ENCODE assay signal across 15 mouse cellular contexts in the genomic region with DNA sequence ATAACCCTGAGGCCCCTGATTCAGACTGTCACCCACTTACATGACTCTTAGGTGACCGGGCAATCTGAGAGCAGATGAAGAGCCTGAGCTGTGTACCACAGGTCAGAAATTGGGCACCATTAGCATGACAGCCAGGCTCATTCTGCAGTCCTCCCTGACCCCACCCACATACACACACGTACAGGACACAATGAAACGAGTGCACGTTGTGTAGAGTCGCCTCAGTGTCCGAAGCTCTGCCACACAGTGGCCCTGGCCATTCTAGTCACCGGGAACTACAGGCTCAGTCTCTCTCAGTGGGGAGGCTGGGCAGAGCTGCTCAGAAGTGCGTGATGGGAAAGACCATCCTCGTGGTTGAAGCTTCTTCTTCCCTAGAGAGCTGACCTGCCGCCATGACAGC. TPM values are rescaled to one million over a fixed set of nuclear protein-coding genes. Genes with fewer than 3 reads are reported as not detected.
DNase-seq lines count a peak whose midpoint lies in the region; ATAC-seq and TF ChIP-seq lines count a peak whose summit lies in the region.
"Had no signal": no experiment of that assay in that cellular context is flagged by ENCODE, and none has a peak within 500 bp of the region (broad histone marks: within the 10 kb centered on the region; RNA-seq: fewer than 3 reads in every experiment).

No protein-coding gene starts in this region.

- no peak overlapping the region for H3K4me3 ChIP-seq in embryonic facial prominence, embryonic 11.5 days (ENCODE audit: low read depth, low read length)
- no peak overlapping the region for H3K4me3 ChIP-seq in embryonic facial prominence, embryonic 10.5 days
- no peak overlapping the region for H3K4me3 ChIP-seq in kidney, embryonic 14.5 days (ENCODE audit: low read length)
- H3K4me3 ChIP-seq in E14TG2a.4 (replicated peaks; ENCODE audit: low read length): peak overlapping the region; percentile 23; the same call in 1 of the 2 replicates
- no peak overlapping the region for H3K4me3 ChIP-seq in neural tube, embryonic 13.5 days
- H3K4me3 ChIP-seq: embryonic facial prominence, embryonic 15.5 days; heart, embryonic 12.5 days; hindbrain, embryonic 15.5 days; limb, embryonic 13.5 days; liver, embryonic 12.5 days had no signal

- peak; percentile 51 for ATAC-seq in embryonic facial prominence, embryonic 11.5 days (replicated peaks; ENCODE audit: insufficient number of reproducible peaks, low FRiP score, low TSS enrichment, low read depth)
- ATAC-seq in kidney, embryonic 14.5 days (ENCODE audit: low FRiP score, low TSS enrichment): 0 out of 2 replicates have a peak, but pooled peaks have one; percentile 20
- ATAC-seq in neural tube, embryonic 13.5 days (ENCODE audit: low read depth): peak; percentile 11; the same call in 1 of the 2 replicates
- ATAC-seq: liver, embryonic 12.5 days had no signal

- 75% methylated on average over 10 of the region's 10 CpGs for WGBS in embryonic facial prominence, embryonic 11.5 days
- 79% methylated on average over 10 of the region's 10 CpGs for WGBS in embryonic facial prominence, embryonic 10.5 days
- 88% methylated on average over 10 of the region's 10 CpGs for WGBS in kidney, embryonic 14.5 days
- 75% methylated on average over 10 of the region's 10 CpGs for WGBS in neural tube, embryonic 13.5 days

- no peaks in the 10 kb centered on the region for H3K36me3 ChIP-seq in embryonic facial prominence, embryonic 11.5 days (replicated peaks; ENCODE audit: control insufficient read depth, insufficient read depth, low read depth, low read length)
- no peaks in the 10 kb centered on the region for H3K36me3 ChIP-seq in embryonic facial prominence, embryonic 10.5 days (replicated peaks)
- H3K36me3 ChIP-seq in kidney, embryonic 14.5 days (ENCODE audit: control insufficient read depth, insufficient read depth, low read length): no peaks in the 10 kb centered on the region
- no peaks in the 10 kb centered on the region for H3K36me3 ChIP-seq in E14TG2a.4 (ENCODE audit: insufficient read depth, low read length)
- H3K36me3 ChIP-seq in neural tube, embryonic 13.5 days: no peaks in the 10 kb centered on the region
- H3K36me3 ChIP-seq: embryonic facial prominence, embryonic 15.5 days; heart, embryonic 12.5 days; hindbrain, embryonic 15.5 days; limb, embryonic 13.5 days; liver, embryonic 12.5 days had no signal

- no peaks in the 10 kb centered on the region for H3K27me3 ChIP-seq in embryonic facial prominence, embryonic 11.5 days (ENCODE audit: control insufficient read depth, insufficient read depth, low read length)
- H3K27me3 ChIP-seq in embryonic facial prominence, embryonic 10.5 days (replicated peaks; ENCODE audit: low read depth, poor library complexity, severe bottlenecking): no peaks in the 10 kb centered on the region
- H3K27me3 ChIP-seq in kidney, embryonic 14.5 days (ENCODE audit: control insufficient read depth, insufficient read depth, low read length): no peaks in the 10 kb centered on the region
- peaks cover 28% of the 10 kb centered on the region for H3K27me3 ChIP-seq in E14TG2a.4 (ENCODE audit: insufficient read depth, low read length)
- no peaks in the 10 kb centered on the region for H3K27me3 ChIP-seq in neural tube, embryonic 13.5 days
- H3K27me3 ChIP-seq: embryonic facial prominence, embryonic 15.5 days; hindbrain, embryonic 15.5 days; limb, embryonic 13.5 days; liver, embryonic 12.5 days had no signal

- DNase-seq in embryonic facial prominence, embryonic 11.5 days (ENCODE audit: low spot score): no peak
- DNase-seq in embryonic facial prominence, embryonic 10.5 days (ENCODE audit: low spot score): no peak
- no peak for DNase-seq in kidney, adult 18-20 months
- DNase-seq in adrenal gland, postnatal 4 days (ENCODE audit: low spot score in 2 of 2): no peak
- DNase-seq: cerebellum, adult 8-10 months; cerebellum, postnatal 36 days; right cerebral cortex, adult 18-20 months had no signal

- TF ChIP-seq CTCF in E14TG2a.4 (conservative IDR thresholded peaks at IDR 0.05; ENCODE audit: low read length): no peak

- no peaks in the 10 kb centered on the region for H3K9me3 ChIP-seq in embryonic facial prominence, embryonic 11.5 days (replicated peaks; ENCODE audit: control insufficient read depth, low read length)
- H3K9me3 ChIP-seq in embryonic facial prominence, embryonic 10.5 days: no peaks in the 10 kb centered on the region
- H3K9me3 ChIP-seq in kidney, embryonic 14.5 days (ENCODE audit: control insufficient read depth, low read length): no peaks in the 10 kb centered on the region
- H3K9me3 ChIP-seq in E14TG2a.4 (ENCODE audit: low read length): no peaks in the 10 kb centered on the region
- no peaks in the 10 kb centered on the region for H3K9me3 ChIP-seq in neural tube, embryonic 13.5 days
- H3K9me3 ChIP-seq: embryonic facial prominence, embryonic 15.5 days; heart, embryonic 12.5 days; hindbrain, embryonic 15.5 days; limb, embryonic 13.5 days; liver, embryonic 12.5 days had no signal

- H3K9ac ChIP-seq in embryonic facial prominence, embryonic 11.5 days (replicated peaks; ENCODE audit: low read length): no peak overlapping the region
- no peak overlapping the region for H3K9ac ChIP-seq in kidney, embryonic 14.5 days (ENCODE audit: low read depth, low read length)
- no peak overlapping the region for H3K9ac ChIP-seq in neural tube, embryonic 13.5 days
- H3K9ac ChIP-seq: embryonic facial prominence, embryonic 15.5 days; heart, embryonic 12.5 days; hindbrain, embryonic 15.5 days; limb, embryonic 13.5 days; liver, embryonic 12.5 days had no signal

- H3K4me1 ChIP-seq in embryonic facial prominence, embryonic 11.5 days (ENCODE audit: control insufficient read depth, insufficient read depth, low read length): no peaks in the 10 kb centered on the region
- peaks cover 5% of the 10 kb centered on the region; the same call in 1 of the 2 replicates for H3K4me1 ChIP-seq in embryonic facial prominence, embryonic 10.5 days
- 0 out of 2 replicates have a peak, but pooled peaks cover 4% of the 10 kb centered on the region for H3K4me1 ChIP-seq in kidney, embryonic 14.5 days (ENCODE audit: control insufficient read depth, insufficient read depth, low read length)
- peaks cover 40% of the 10 kb centered on the region for H3K4me1 ChIP-seq in E14TG2a.4 (replicated peaks; ENCODE audit: low read depth, low read length)
- peaks cover 42% of the 10 kb centered on the region for H3K4me1 ChIP-seq in neural tube, embryonic 13.5 days (replicated peaks)
- H3K4me1 ChIP-seq: embryonic facial prominence, embryonic 15.5 days; heart, embryonic 12.5 days; limb, embryonic 13.5 days; liver, embryonic 12.5 days had no signal

- H3K27ac ChIP-seq in embryonic facial prominence, embryonic 11.5 days (replicated peaks; ENCODE audit: low read depth, low read length): no peak overlapping the region
- H3K27ac ChIP-seq in embryonic facial prominence, embryonic 10.5 days (replicated peaks): no peak overlapping the region
- H3K27ac ChIP-seq in kidney, embryonic 14.5 days (ENCODE audit: low read depth, low read length): no peak overlapping the region
- H3K27ac ChIP-seq in neural tube, embryonic 13.5 days (replicated peaks): peak overlapping the region; percentile 77
- H3K27ac ChIP-seq: embryonic facial prominence, embryonic 15.5 days; limb, embryonic 13.5 days; liver, embryonic 12.5 days had no signal

- H3K4me2 ChIP-seq in embryonic facial prominence, embryonic 11.5 days (ENCODE audit: low read depth, low read length): no peak overlapping the region
- no peak overlapping the region for H3K4me2 ChIP-seq in kidney, embryonic 14.5 days (replicated peaks; ENCODE audit: low read depth, low read length)
- H3K4me2 ChIP-seq in neural tube, embryonic 13.5 days: no peak overlapping the region
- H3K4me2 ChIP-seq: embryonic facial prominence, embryonic 15.5 days; heart, embryonic 12.5 days; hindbrain, embryonic 15.5 days; limb, embryonic 13.5 days; liver, embryonic 12.5 days had no signal

RNA-seq across cellular contexts. Expression of gene Nectin1, which starts 44.9 kb away (rescaled TPM):
- 4.8 and 5.3 TPM in 2 replicates for polyA plus RNA-seq in embryonic facial prominence, embryonic 11.5 days (2014; fragmentation: Nextera tagmentation; extraction: Ambion mirVana)
- polyA plus RNA-seq in embryonic facial prominence, embryonic 10.5 days (2016; fragmentation: Nextera tagmentation; extraction: Ambion mirVana): 5.0 TPM in 2 replicates
- 6.5 and 6.8 TPM in 2 replicates for polyA plus RNA-seq in kidney, embryonic 14.5 days (2014; fragmentation: Nextera tagmentation; extraction: Ambion mirVana)
- 12.0 and 14.1 TPM in 2 replicates for polyA plus RNA-seq in neural tube, embryonic 13.5 days (2015; fragmentation: Nextera tagmentation; extraction: Ambion mirVana)
- 10 to 100 TPM; 22.0 to 22.5 TPM for total RNA-seq in adrenal gland, postnatal 4 days (2021)
